19 mouse cellular contexts compared by ENCODE assay signal in genomic region chr5:9037292-9037691, GRCm38 (mm10). TPM values are rescaled to one million over a fixed set of nuclear protein-coding genes. Genes with fewer than 3 reads are reported as not detected.
DNase-seq lines count a peak whose midpoint lies in the region; ATAC-seq and TF ChIP-seq lines count a peak whose summit lies in the region.
"Had no signal": no experiment of that assay in that cellular context is flagged by ENCODE, and none has a peak within 500 bp of the region (broad histone marks: within the 10 kb centered on the region; RNA-seq: fewer than 3 reads in every experiment).

No protein-coding gene starts in this region.

- intact Hi-C loops in left cerebral cortex, postnatal 4 days (cut with DNase I): no loop called here

- no peaks in the 10 kb centered on the region for H3K79me2 ChIP-seq in liver, adult 2 months (ENCODE audit: control insufficient read depth, insufficient read depth, low read length)

- no peak overlapping the region for H3K4me2 ChIP-seq in liver, embryonic 12.5 days
- no peak overlapping the region for H3K4me2 ChIP-seq in kidney, embryonic 14.5 days (replicated peaks; ENCODE audit: low read depth, low read length)
- H3K4me2 ChIP-seq: heart, embryonic 13.5 days; liver, embryonic 11.5 days; lung, embryonic 14.5 days had no signal

- TF ChIP-seq POLR2A in liver, adult 2 months (IDR thresholded peaks at IDR 0.05; ENCODE audit: extremely low read depth, insufficient read depth, low read length): no peak
- TF ChIP-seq POLR2A in thymus, adult 2 months (IDR thresholded peaks at IDR 0.05; ENCODE audit: control insufficient read depth, extremely low read depth, insufficient read depth, low read length, poor library complexity): no peak

- H3K4me3 ChIP-seq in liver, adult 2 months (ENCODE audit: insufficient read depth, low read depth, low read length): no peak overlapping the region
- H3K4me3 ChIP-seq in liver, embryonic 12.5 days: no peak overlapping the region
- no peak overlapping the region for H3K4me3 ChIP-seq in thymus, adult 2 months (ENCODE audit: control insufficient read depth, insufficient read depth, low read length)
- H3K4me3 ChIP-seq in kidney, embryonic 14.5 days (ENCODE audit: low read length): no peak overlapping the region
- H3K4me3 ChIP-seq: gastrocnemius, adult 2 months; heart, embryonic 13.5 days; hindbrain, embryonic 10.5 days had no signal

- 0 out of 2 replicates have a peak overlapping the region, but pooled peaks have one; percentile 4 for H3K27ac ChIP-seq in liver, adult 2 months (replicated peaks; ENCODE audit: insufficient read depth, low read depth, low read length)
- H3K27ac ChIP-seq in liver, embryonic 12.5 days: no peak overlapping the region
- no peak overlapping the region for H3K27ac ChIP-seq in thymus, adult 2 months (ENCODE audit: control insufficient read depth, insufficient read depth, low read length)
- H3K27ac ChIP-seq in kidney, embryonic 14.5 days (ENCODE audit: low read depth, low read length): no peak overlapping the region
- H3K27ac ChIP-seq: gastrocnemius, adult 2 months; heart, embryonic 13.5 days; hindbrain, embryonic 10.5 days; kidney, postnatal 0 days had no signal

- ATAC-seq in liver, embryonic 12.5 days: no peak
- peak; percentile 89 for ATAC-seq in neutrophil, adult 5-6 weeks (ENCODE audit: extremely low read depth, insufficient number of reproducible peaks, low FRiP score, poor library complexity, severe bottlenecking)
- no peak for ATAC-seq in kidney, embryonic 14.5 days (ENCODE audit: low FRiP score, low TSS enrichment)
- ATAC-seq: forebrain, postnatal 0 days had no signal

- no peaks in the 10 kb centered on the region for H3K9me3 ChIP-seq in liver, embryonic 12.5 days (replicated peaks)
- H3K9me3 ChIP-seq in kidney, embryonic 14.5 days (ENCODE audit: control insufficient read depth, low read length): no peaks in the 10 kb centered on the region
- H3K9me3 ChIP-seq: heart, embryonic 13.5 days had no signal

- no peak for TF ChIP-seq CTCF in liver, adult 2 months (IDR thresholded peaks at IDR 0.05; ENCODE audit: low read depth, low read length)
- TF ChIP-seq CTCF in thymus, adult 2 months (IDR thresholded peaks at IDR 0.05; ENCODE audit: borderline replicate concordance, control insufficient read depth, extremely low read depth, insufficient read depth, low read length, poor library complexity): no peak

- H3K36me3 ChIP-seq in liver, adult 2 months (ENCODE audit: control insufficient read depth, insufficient read depth, low read length): no peaks in the 10 kb centered on the region
- H3K36me3 ChIP-seq in liver, embryonic 12.5 days: no peaks in the 10 kb centered on the region
- no peaks in the 10 kb centered on the region for H3K36me3 ChIP-seq in thymus, adult 2 months (ENCODE audit: control insufficient read depth, insufficient read depth, low read length)
- no peaks in the 10 kb centered on the region for H3K36me3 ChIP-seq in kidney, embryonic 14.5 days (ENCODE audit: control insufficient read depth, insufficient read depth, low read length)
- H3K36me3 ChIP-seq: heart, embryonic 13.5 days; hindbrain, embryonic 10.5 days had no signal

- peaks cover 28% of the 10 kb centered on the region for H3K4me1 ChIP-seq in liver, adult 2 months (ENCODE audit: control insufficient read depth, insufficient read depth, low read length)
- no peaks in the 10 kb centered on the region; the same call in 1 of the 2 replicates for H3K4me1 ChIP-seq in liver, embryonic 12.5 days
- H3K4me1 ChIP-seq in thymus, adult 2 months (replicated peaks; ENCODE audit: control insufficient read depth, insufficient read depth, low read length): no peaks in the 10 kb centered on the region; the same call in 1 of the 2 replicates
- no peaks in the 10 kb centered on the region for H3K4me1 ChIP-seq in kidney, embryonic 14.5 days (ENCODE audit: control insufficient read depth, insufficient read depth, low read length)
- H3K4me1 ChIP-seq: heart, embryonic 13.5 days; hindbrain, embryonic 10.5 days had no signal

- 71% methylated on average over 4 of the region's 4 CpGs for WGBS in liver, adult 2 months
- WGBS in liver, embryonic 12.5 days (ENCODE audit: insufficient replicate concordance): 41% methylated on average over 4 of the region's 4 CpGs
- WGBS in thymus, adult 2 months: 9% methylated on average over 4 of the region's 4 CpGs
- WGBS in kidney, embryonic 14.5 days: 72% methylated on average over 4 of the region's 4 CpGs

- peak; percentile 70 for DNase-seq in liver, adult 2 months (ENCODE audit: extremely low read depth, low read depth, low spot score)
- DNase-seq in thymus, adult 2 months: peak; percentile 28
- no peak for DNase-seq in retina, embryonic 14.5 days (ENCODE audit: low spot score)
- DNase-seq in left cerebral cortex, postnatal 4 days: no peak
- DNase-seq in cerebellum, postnatal 14 days: no peak
- DNase-seq: cerebellum, adult 8-10 months; forebrain, postnatal 0 days; gastrocnemius, adult 2 months; heart, adult 11 months; layer of hippocampus, adult 9-11 months; lung, embryonic 14.5 days; right cerebral cortex, postnatal 14 days had no signal

- H3K27me3 ChIP-seq in liver, adult 2 months (ENCODE audit: control insufficient read depth, insufficient read depth, low read length): no peaks in the 10 kb centered on the region
- H3K27me3 ChIP-seq in liver, embryonic 12.5 days (replicated peaks): no peaks in the 10 kb centered on the region
- no peaks in the 10 kb centered on the region for H3K27me3 ChIP-seq in thymus, adult 2 months (ENCODE audit: control insufficient read depth, insufficient read depth, low read length)
- no peaks in the 10 kb centered on the region for H3K27me3 ChIP-seq in kidney, embryonic 14.5 days (ENCODE audit: control insufficient read depth, insufficient read depth, low read length)
- H3K27me3 ChIP-seq: heart, embryonic 13.5 days had no signal

- no peak overlapping the region for H3K9ac ChIP-seq in liver, adult 2 months (ENCODE audit: low read depth, low read length)
- no peak overlapping the region for H3K9ac ChIP-seq in liver, embryonic 12.5 days
- H3K9ac ChIP-seq in kidney, embryonic 14.5 days (ENCODE audit: low read depth, low read length): no peak overlapping the region
- H3K9ac ChIP-seq: forebrain, postnatal 0 days; heart, embryonic 13.5 days; lung, embryonic 14.5 days had no signal

RNA-seq across cellular contexts. Expression of gene Crot, which starts 40.2 kb away (rescaled TPM):
- 480 and 523 TPM in 2 replicates for total RNA-seq in liver, adult 2 months (2014; rRNA removed)
- 152 and 154 TPM in 2 replicates for polyA plus RNA-seq in liver, adult 2 months (2012; rRNA removed)
- polyA plus RNA-seq in liver, embryonic 12.5 days (2016; fragmentation: Nextera tagmentation; extraction: Ambion mirVana): 30.1 and 31.4 TPM in 2 replicates
- total RNA-seq in neutrophil, adult 5-6 weeks (2017): 43.8 and 44.7 TPM in 2 replicates
- 12.3 and 14.3 TPM in 2 replicates for polyA plus RNA-seq in thymus, adult 2 months (2012; rRNA removed)
- 10 to 100 TPM; 15.2 to 17.1 TPM for total RNA-seq in left cerebral cortex, postnatal 4 days (2021)
- polyA plus RNA-seq in kidney, embryonic 14.5 days (2014; fragmentation: Nextera tagmentation; extraction: Ambion mirVana): 37.2 and 48.9 TPM in 2 replicates

Comparison
In these comparisons a context has a peak if more than half of its experiments do, and no peak if none do; other contexts are left out.
1. DNase-seq: peak in liver, adult 2 months (single experiment) and thymus, adult 2 months (single experiment); none in retina, embryonic 14.5 days (single experiment), left cerebral cortex, postnatal 4 days (single experiment) and cerebellum, postnatal 14 days (0 of 2).